Mouse (Mus musculus) embryonic facial prominence, embryonic 10.5 days (tissue): ENCODE measurements around the gene Psd4. TPM values are rescaled to one million over a fixed set of nuclear protein-coding genes. Genes with fewer than 3 reads are reported as not detected.

ENCODE experiments used
- DNase-seq: peaks from one replicate; pipeline ENCODE4 v3.0.0-alpha.2; 2017; ENCODE audit warnings: low spot score
- H3K27ac ChIP-seq: fragments of 300-500 bp; sonication (generic); replicated peaks from 2 replicates; pipeline ENCODE4 v1.5.1; 2016; ENCODE audit warnings: mild to moderate bottlenecking
- H3K27me3 ChIP-seq: fragments of 300-500 bp; sonication (generic); replicated peaks from 2 replicates; pipeline ENCODE4 v1.6.1; 2016; ENCODE audit warnings: low read depth, mild to moderate bottlenecking; ENCODE audit not compliant: poor library complexity, severe bottlenecking
- H3K36me3 ChIP-seq: fragments of 300-500 bp; sonication (generic); replicated peaks from 2 replicates; pipeline ENCODE4 v1.6.1; 2016; ENCODE audit warnings: mild to moderate bottlenecking, moderate library complexity
- H3K4me1 ChIP-seq: fragments of 300-500 bp; sonication (generic); 2 replicates; pipeline ENCODE4 v1.6.1; 2016
- H3K4me3 ChIP-seq: fragments of 300-500 bp; sonication (generic); 2 replicates; pipeline ENCODE4 v1.5.1; 2016; ENCODE audit warnings: mild to moderate bottlenecking, moderate library complexity
- H3K9me3 ChIP-seq: fragments of 300-500 bp; sonication (generic); 2 replicates; pipeline ENCODE4 v1.6.1; 2016; ENCODE audit warnings: mild to moderate bottlenecking
- WGBS: fragments of 180-500 bp; shearing (Covaris S2); methylation state at CpG from one replicate; pipeline ENCODE4 v1.1.7; 2016; 5-methylcytosine and 5-hydroxymethylcytosine counted together
- polyA plus RNA-seq: library from polyadenylated mRNA; unstranded; fragments of >200 nt; fragmentation: Nextera tagmentation; extraction: Ambion mirVana; gene quantifications from 2 replicates; pipeline ENCODE4 v1.2.1, GENCODE M21; 2016

The Psd4 gene
- 0.52 and 0.81 TPM in 2 replicates for polyA plus RNA-seq

- peak within 1 kb of the TSS; percentile 51; the same call in 1 of the 2 replicates for H3K27ac ChIP-seq
- peak within 1 kb of the TSS; percentile 57 for H3K4me3 ChIP-seq
- WGBS, result 5% methylated on average over 47 of the region's 47 CpGs
Observed at GRCm38 (mm10) chr2:24367030-24367894, at the start of gene Psd4. Gene Psd4 (plus strand): TSS chr2:24367580.

GRCm38 (mm10) chr2:24317919-24318598 lies 49.3 kb upstream of the Psd4 start:
- Histone ChIP-seq H3K27me3 (no peaks in the 10 kb centered on the region), H3K9me3 (no peaks in the 10 kb centered on the region), H3K36me3 (no peaks in the 10 kb centered on the region), H3K4me1 (no peaks in the 10 kb centered on the region), H3K27ac (no peak overlapping the region), H3K4me3 (no peak overlapping the region)
- 86% methylated on average over 4 of the region's 4 CpGs for WGBS
- no peak for DNase-seq

More at GRCm38 (mm10) chr2:24367030-24367894, at the start of gene Psd4:
- Histone ChIP-seq H3K27me3 (peaks cover 33% of the 10 kb centered on the region), H3K9me3 (no peaks in the 10 kb centered on the region), H3K4me1 (peaks cover 8% of the 10 kb centered on the region), H3K36me3 (no peaks in the 10 kb centered on the region)
- peak; percentile 70 for DNase-seq

DNA sequence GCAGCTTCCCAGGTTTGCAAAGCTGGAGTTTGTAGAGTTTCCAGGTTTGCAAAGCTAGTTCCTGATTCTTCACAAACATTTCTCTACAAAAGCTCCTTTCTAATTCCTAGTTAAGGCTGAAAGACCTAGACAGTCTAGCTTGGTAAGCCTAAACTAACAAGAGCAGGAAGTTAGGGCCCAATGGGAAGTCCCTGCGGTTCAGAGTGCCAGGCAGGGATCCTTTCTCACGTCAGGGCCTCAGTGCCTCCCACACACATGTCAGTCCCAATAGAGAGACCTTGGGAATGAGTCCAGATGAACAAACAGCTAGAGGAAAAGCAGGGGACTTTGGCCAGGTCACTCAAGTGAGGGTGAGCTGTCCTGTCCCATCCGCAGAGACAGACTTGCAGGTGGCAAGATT lies 32.0 kb upstream of the Psd4 start:
- DNase-seq, result no peak
- H3K4me3 ChIP-seq, result no peak overlapping the region
- H3K27ac ChIP-seq, result no peak overlapping the region
- WGBS, result 55% methylated on average over 3 of the region's 3 CpGs
- no peaks in the 10 kb centered on the region for H3K27me3 ChIP-seq
- no peaks in the 10 kb centered on the region for H3K9me3 ChIP-seq
- H3K36me3 ChIP-seq, result no peaks in the 10 kb centered on the region
- H3K4me1 ChIP-seq, result no peaks in the 10 kb centered on the region

- 90% methylated on average over 2 of the region's 2 CpGs for WGBS
- H3K27me3 ChIP-seq, result no peaks in the 10 kb centered on the region
- no peak for DNase-seq
- no peak within 1 kb of the TSS for H3K27ac ChIP-seq
- H3K36me3 ChIP-seq, result no peaks in the 10 kb centered on the region
- no peak within 1 kb of the TSS for H3K4me3 ChIP-seq
- no peaks in the 10 kb centered on the region for H3K4me1 ChIP-seq
- H3K9me3 ChIP-seq, result no peaks in the 10 kb centered on the region
Observed at GRCm38 (mm10) chr2:24336545-24336944, 30.8 kb upstream of the Psd4 start, which contains the start of gene Il1rn. Gene Il1rn (plus strand): TSS chr2:24336853.

DNA sequence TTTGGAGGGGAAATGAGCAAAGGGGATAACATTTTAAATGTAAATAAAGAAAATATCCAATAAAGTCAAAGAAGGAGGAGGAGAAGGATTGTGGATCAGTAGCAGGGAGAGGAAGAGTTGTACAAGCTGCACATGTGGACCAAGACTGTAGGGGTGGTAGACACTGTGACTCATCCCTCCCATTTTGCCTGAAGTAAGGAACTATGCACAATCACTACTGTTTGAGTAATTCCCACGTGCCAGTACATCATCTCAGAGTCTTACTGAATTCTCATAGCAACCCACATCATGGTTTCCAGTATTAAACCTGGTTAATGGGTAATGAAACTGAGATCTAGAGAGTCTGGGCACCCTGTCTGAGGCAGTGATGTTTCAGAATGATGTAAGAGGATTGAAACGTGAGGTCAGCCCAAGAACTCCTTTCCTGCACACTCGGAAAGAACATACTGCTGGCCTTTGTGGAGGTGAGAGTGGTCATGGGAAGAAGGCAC lies 25.9 kb upstream of the Psd4 start:
- Histone ChIP-seq H3K4me3 (no peak overlapping the region), H3K9me3 (no peaks in the 10 kb centered on the region), H3K27ac (no peak overlapping the region), H3K36me3 (no peaks in the 10 kb centered on the region), H3K27me3 (no peaks in the 10 kb centered on the region), H3K4me1 (no peaks in the 10 kb centered on the region)
- DNase-seq, result no peak
- 73% methylated on average over 3 of the region's 3 CpGs for WGBS

DNA sequence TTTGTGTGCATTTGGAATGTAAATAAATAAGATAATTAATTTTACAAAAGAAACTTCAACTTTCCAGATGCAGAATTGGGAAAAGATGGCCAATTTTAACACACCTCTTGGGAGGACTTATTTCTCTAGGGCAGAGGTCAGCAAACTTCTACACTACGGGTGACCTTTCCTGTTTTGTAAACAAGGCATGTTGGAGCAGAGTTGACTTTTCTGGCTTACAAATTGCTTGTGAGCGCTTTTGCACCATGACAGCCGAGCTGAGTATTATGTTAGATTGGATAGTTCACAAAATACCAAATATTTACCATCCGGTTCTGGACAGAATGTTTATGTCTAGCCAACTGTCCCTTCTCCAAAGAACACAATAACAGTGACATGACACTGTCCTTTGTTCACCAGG lies 22.8 kb upstream of the Psd4 start:
- Histone ChIP-seq H3K4me1 (no peaks in the 10 kb centered on the region), H3K4me3 (no peak overlapping the region), H3K9me3 (no peaks in the 10 kb centered on the region), H3K36me3 (no peaks in the 10 kb centered on the region), H3K27ac (no peak overlapping the region), H3K27me3 (no peaks in the 10 kb centered on the region)
- no peak for DNase-seq
- 73% methylated on average over 4 of the region's 4 CpGs for WGBS

DNA sequence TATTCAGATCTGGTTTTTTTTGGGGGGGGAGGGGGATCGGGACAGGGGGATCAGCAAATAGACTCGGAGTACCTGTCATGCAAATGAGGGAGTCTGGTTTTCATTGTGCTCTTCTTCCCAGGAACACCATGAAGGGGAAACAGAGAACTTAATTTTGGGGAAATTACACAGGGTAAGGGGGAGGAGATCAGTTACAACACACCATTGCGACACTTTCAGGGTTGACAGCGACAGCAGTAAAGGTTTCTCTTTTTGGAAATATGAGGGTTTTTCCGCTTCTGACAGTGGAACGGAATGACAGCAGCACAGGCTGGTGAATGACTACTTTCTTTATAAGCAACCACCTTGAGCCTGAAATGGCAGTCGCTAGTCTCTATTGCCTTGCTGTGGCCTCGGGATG lies 22.3 kb upstream of the Psd4 start:
- H3K27ac ChIP-seq, result no peak overlapping the region
- H3K4me1 ChIP-seq, result no peaks in the 10 kb centered on the region
- no peaks in the 10 kb centered on the region for H3K36me3 ChIP-seq
- no peak for DNase-seq
- WGBS, result 78% methylated on average over 8 of the region's 8 CpGs
- no peak overlapping the region for H3K4me3 ChIP-seq
- H3K27me3 ChIP-seq, result no peaks in the 10 kb centered on the region
- H3K9me3 ChIP-seq, result no peaks in the 10 kb centered on the region

DNA sequence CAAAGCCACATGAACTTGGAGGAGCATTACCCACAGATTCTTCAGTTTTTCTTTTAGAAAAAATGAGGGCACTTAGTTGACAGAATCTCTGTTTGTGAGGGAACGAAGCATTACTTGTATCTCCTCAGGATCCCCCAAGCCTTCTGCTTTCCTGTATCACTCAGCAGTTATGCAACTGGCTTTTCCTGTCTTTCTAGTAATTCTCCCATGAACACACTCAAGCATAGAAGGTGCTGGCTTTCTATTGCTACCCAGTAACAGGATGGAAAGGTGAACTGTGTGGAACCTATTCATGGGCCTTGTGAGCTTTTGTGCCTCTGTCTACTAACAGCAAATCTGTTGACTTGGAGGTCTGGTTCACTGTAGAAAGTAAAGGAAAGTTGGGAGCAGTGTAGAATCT lies 19.5 kb upstream of the Psd4 start:
- Histone ChIP-seq H3K36me3 (no peaks in the 10 kb centered on the region), H3K4me3 (no peak overlapping the region), H3K27me3 (no peaks in the 10 kb centered on the region), H3K9me3 (no peaks in the 10 kb centered on the region), H3K27ac (no peak overlapping the region), H3K4me1 (no peaks in the 10 kb centered on the region)
- no peak for DNase-seq
- 78% methylated on average over 1 of the region's 1 CpGs for WGBS

DNA sequence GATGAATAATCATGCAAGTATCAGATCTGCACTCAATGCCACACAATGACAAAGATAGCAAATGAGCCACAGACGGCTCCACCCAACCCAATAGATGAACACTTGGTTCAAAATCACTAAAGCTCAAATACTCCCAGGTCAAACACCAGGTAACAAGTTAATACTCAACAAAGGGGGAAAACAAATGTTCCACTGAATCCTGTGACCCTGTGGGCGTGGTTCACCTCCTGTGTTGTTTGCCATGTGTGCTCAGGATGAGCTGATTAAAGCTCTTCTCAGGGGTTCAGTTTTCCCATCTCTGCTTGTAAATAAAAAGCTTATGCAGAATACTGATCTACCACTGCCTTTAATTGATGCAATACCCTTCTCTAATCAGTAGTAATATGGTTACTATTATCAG lies 16.2 kb upstream of the Psd4 start:
- no peaks in the 10 kb centered on the region for H3K9me3 ChIP-seq
- no peaks in the 10 kb centered on the region for H3K36me3 ChIP-seq
- WGBS, result 78% methylated on average over 2 of the region's 2 CpGs
- no peak overlapping the region for H3K4me3 ChIP-seq
- DNase-seq, result no peak
- H3K27me3 ChIP-seq, result no peaks in the 10 kb centered on the region
- no peaks in the 10 kb centered on the region for H3K4me1 ChIP-seq
- no peak overlapping the region for H3K27ac ChIP-seq

DNA sequence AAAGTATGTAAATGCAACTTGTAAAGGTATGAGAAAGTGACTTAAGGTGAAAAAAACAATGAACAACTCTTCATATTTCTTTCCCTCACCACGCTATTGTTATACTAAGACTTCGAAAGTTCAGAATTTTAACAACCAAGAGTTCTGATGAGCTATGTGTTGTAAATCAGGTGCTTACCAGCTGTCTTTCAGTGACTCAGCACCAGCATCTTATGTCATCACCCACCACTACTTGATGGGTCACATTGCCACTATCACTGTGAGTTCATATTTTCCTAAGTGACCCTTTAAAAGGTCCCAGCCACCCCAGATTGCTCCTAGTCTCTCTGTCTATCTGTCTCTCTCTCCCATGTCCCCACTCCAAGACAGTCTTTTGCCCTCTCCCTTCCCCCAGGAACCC lies 14.3 kb upstream of the Psd4 start:
- Histone ChIP-seq H3K36me3 (no peaks in the 10 kb centered on the region), H3K4me1 (no peaks in the 10 kb centered on the region), H3K9me3 (no peaks in the 10 kb centered on the region), H3K4me3 (no peak overlapping the region), H3K27ac (no peak overlapping the region), H3K27me3 (no peaks in the 10 kb centered on the region)
- 90% methylated on average over 2 of the region's 2 CpGs for WGBS
- no peak for DNase-seq

DNA sequence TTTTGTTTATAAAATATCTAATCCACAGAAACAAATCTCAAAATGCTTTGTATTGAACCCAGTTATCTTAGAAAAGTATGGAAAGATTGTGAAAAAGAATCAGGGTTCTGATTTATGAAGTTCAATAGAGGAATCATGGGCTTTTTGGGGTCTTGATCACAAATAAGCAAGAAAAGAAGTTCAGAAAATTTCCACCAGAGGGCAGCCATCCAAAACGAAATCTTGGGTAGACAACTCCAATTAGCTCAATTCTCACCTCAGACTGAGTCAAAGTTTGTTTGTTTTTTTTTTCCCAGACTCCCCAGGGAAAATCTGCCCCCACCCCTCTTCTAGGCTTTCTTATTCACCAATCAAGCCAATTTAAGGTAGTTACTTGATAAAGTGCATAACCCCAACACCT lies 9.7 kb upstream of the Psd4 start:
- H3K36me3 ChIP-seq, result no peaks in the 10 kb centered on the region
- H3K9me3 ChIP-seq, result no peaks in the 10 kb centered on the region
- H3K27me3 ChIP-seq, result no peaks in the 10 kb centered on the region
- WGBS, result 15% methylated on average over 1 of the region's 1 CpGs
- no peak overlapping the region for H3K27ac ChIP-seq
- peak; percentile 12 for DNase-seq
- H3K4me1 ChIP-seq, result no peaks in the 10 kb centered on the region
- no peak overlapping the region for H3K4me3 ChIP-seq

GRCm38 (mm10) chr2:24359347-24359746 lies 8.0 kb upstream of the Psd4 start:
- 88% methylated on average over 1 of the region's 1 CpGs for WGBS
- H3K27me3 ChIP-seq, result no peaks in the 10 kb centered on the region
- H3K4me1 ChIP-seq, result no peaks in the 10 kb centered on the region
- H3K9me3 ChIP-seq, result no peaks in the 10 kb centered on the region
- no peak overlapping the region for H3K4me3 ChIP-seq
- H3K36me3 ChIP-seq, result no peaks in the 10 kb centered on the region
- H3K27ac ChIP-seq, result no peak overlapping the region
- no peak for DNase-seq

DNA sequence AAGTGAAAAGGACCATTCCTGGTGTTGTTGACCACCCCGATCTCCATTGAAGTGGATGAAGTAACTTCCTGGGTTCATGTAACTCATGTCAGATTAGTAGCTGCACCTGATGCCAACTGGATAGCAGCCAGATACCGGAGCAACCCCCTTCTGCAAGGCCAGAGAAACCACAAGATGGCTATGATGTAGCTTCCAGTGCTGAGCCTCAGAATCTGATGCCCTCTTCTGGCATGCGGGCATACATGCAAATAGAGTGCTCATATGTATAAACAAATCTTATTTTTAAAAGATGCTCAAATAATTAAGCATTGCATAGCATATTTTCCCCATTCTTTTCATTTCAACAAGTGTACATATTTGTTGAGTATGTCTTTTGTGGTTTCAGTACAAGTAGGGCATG lies 3.6 kb upstream of the Psd4 start:
- Histone ChIP-seq H3K4me3 (no peak overlapping the region), H3K9me3 (no peaks in the 10 kb centered on the region), H3K4me1 (peaks cover 8% of the 10 kb centered on the region), H3K36me3 (no peaks in the 10 kb centered on the region), H3K27ac (no peak overlapping the region), H3K27me3 (peaks cover 26% of the 10 kb centered on the region)
- no peak for DNase-seq
- WGBS, result 90% methylated on average over 3 of the region's 3 CpGs
